Mouse (Mus musculus) thymus, postnatal 25 days (tissue): ENCODE data around the gene Prss23.

Source experiments
- DNase-seq: peaks from one replicate; pipeline ENCODE4 v3.0.0; 2022

Gene Prss23

GRCm38 (mm10) chr7:89499516-89500307, 27.3 kb downstream of the Prss23 start:
- peak; percentile 9 for DNase-seq

- DNase-seq, result no peak
Measured at GRCm38 (mm10) chr7:89483769-89484568, 43.0 kb downstream of the Prss23 start.

- no peak for DNase-seq
Measured at GRCm38 (mm10) chr7:89481723-89482122, 45.3 kb downstream of the Prss23 start.

GRCm38 (mm10) chr7:89478490-89478889, 48.5 kb downstream of the Prss23 start:
- no peak for DNase-seq

GRCm38 (mm10) chr7:89477294-89477999, 49.5 kb downstream of the Prss23 start:
- no peak for DNase-seq

GRCm38 (mm10) chr7:89473442-89473841, 53.5 kb downstream of the Prss23 start:
- no peak for DNase-seq

- DNase-seq, result no peak
Measured at GRCm38 (mm10) chr7:89463775-89464592, 63.0 kb downstream of the Prss23 start.

- no peak for DNase-seq
Measured at GRCm38 (mm10) chr7:89463246-89463645, 63.7 kb downstream of the Prss23 start.

- DNase-seq, result no peak
Measured at GRCm38 (mm10) chr7:89462646-89463207, 64.3 kb downstream of the Prss23 start.

- DNase-seq, result no peak
Measured at GRCm38 (mm10) chr7:89461351-89461750, 65.6 kb downstream of the Prss23 start.

- no peak for DNase-seq
Measured at GRCm38 (mm10) chr7:89460911-89461310, 66.1 kb downstream of the Prss23 start.

- DNase-seq, result no peak
Measured at GRCm38 (mm10) chr7:89459691-89460090, 67.3 kb downstream of the Prss23 start.
